Comparison of ENCODE assay signal across 11 mouse cellular contexts in genomic region chr17:73225442-73225841, GRCm38 (mm10).
DNase-seq lines count a peak whose midpoint lies in the region; ATAC-seq and TF ChIP-seq lines count a peak whose summit lies in the region.
"Had no signal": no experiment of that assay in that cellular context is flagged by ENCODE, and none has a peak within 500 bp of the region (broad histone marks: within the 10 kb centered on the region; RNA-seq: fewer than 3 reads in every experiment).

No protein-coding gene starts in this region.

- H3K4me3 ChIP-seq in liver, adult 2 months (ENCODE audit: insufficient read depth, low read depth, low read length) = no peak overlapping the region
- no peak overlapping the region for H3K4me3 ChIP-seq in liver, postnatal 0 days (ENCODE audit: low read depth, low read length)
- no peak overlapping the region for H3K4me3 ChIP-seq in forebrain, embryonic 11.5 days (ENCODE audit: low read depth, low read length)
- H3K4me3 ChIP-seq in hindbrain, embryonic 14.5 days (replicated peaks; ENCODE audit: low read length) = no peak overlapping the region
- H3K4me3 ChIP-seq in neural tube, embryonic 12.5 days = no peak overlapping the region
- H3K4me3 ChIP-seq: erythroblast, embryonic 14.5 days had no signal

- DNase-seq in liver, adult 2 months (ENCODE audit: extremely low read depth, low read depth, low spot score) = no peak
- no peak for DNase-seq in liver, postnatal 0 days
- no peak for DNase-seq in forebrain, embryonic 11.5 days (ENCODE audit: low spot score)
- peak; percentile 33 for DNase-seq in hindbrain, embryonic 14.5 days (ENCODE audit: low spot score)
- DNase-seq in spleen, postnatal 36 days (ENCODE audit: low spot score in 2 of 2) = no peak
- no peak for DNase-seq in urinary bladder, adult 18-20 months (ENCODE audit: low spot score in 2 of 2)
- DNase-seq: cerebellum, postnatal 10 days had no signal

- TF ChIP-seq POLR2A in liver, adult 2 months (IDR thresholded peaks at IDR 0.05; ENCODE audit: extremely low read depth, insufficient read depth, low read length) = no peak

- H3K36me3 ChIP-seq in liver, adult 2 months (ENCODE audit: control insufficient read depth, insufficient read depth, low read length) = no peaks in the 10 kb centered on the region
- no peaks in the 10 kb centered on the region for H3K36me3 ChIP-seq in liver, postnatal 0 days (replicated peaks; ENCODE audit: insufficient read depth, low read length)
- no peaks in the 10 kb centered on the region for H3K36me3 ChIP-seq in forebrain, embryonic 11.5 days (ENCODE audit: control insufficient read depth, insufficient read depth, low read length)
- no peaks in the 10 kb centered on the region for H3K36me3 ChIP-seq in hindbrain, embryonic 14.5 days (replicated peaks; ENCODE audit: control insufficient read depth, insufficient read depth)
- H3K36me3 ChIP-seq in neural tube, embryonic 12.5 days = no peaks in the 10 kb centered on the region

- no peak for ATAC-seq in liver, postnatal 0 days
- peak; percentile 53 for ATAC-seq in forebrain, embryonic 11.5 days (replicated peaks; ENCODE audit: low FRiP score)
- peak; percentile 57 for ATAC-seq in hindbrain, embryonic 14.5 days (ENCODE audit: low FRiP score)
- ATAC-seq in neural tube, embryonic 12.5 days (ENCODE audit: low FRiP score, low read depth) = 0 out of 2 replicates have a peak, but pooled peaks have one; percentile 15
- ATAC-seq in erythroblast, adult 5-6 weeks (replicated peaks; ENCODE audit: low FRiP score, poor library complexity, severe bottlenecking) = no peak

- no peaks in the 10 kb centered on the region for H3K79me2 ChIP-seq in liver, adult 2 months (ENCODE audit: control insufficient read depth, insufficient read depth, low read length)

- no peak overlapping the region for H3K9ac ChIP-seq in liver, adult 2 months (ENCODE audit: low read depth, low read length)
- H3K9ac ChIP-seq in liver, postnatal 0 days (replicated peaks) = no peak overlapping the region
- H3K9ac ChIP-seq in forebrain, embryonic 11.5 days (ENCODE audit: low read length) = no peak overlapping the region
- H3K9ac ChIP-seq in hindbrain, embryonic 14.5 days = no peak overlapping the region
- H3K9ac ChIP-seq in neural tube, embryonic 12.5 days = no peak overlapping the region

- no peak for TF ChIP-seq CTCF in liver, adult 2 months (IDR thresholded peaks at IDR 0.05; ENCODE audit: low read depth, low read length)
- TF ChIP-seq CTCF in liver, postnatal 0 days (IDR thresholded peaks at IDR 0.05; ENCODE audit: low read depth) = no peak

- no peaks in the 10 kb centered on the region for H3K27me3 ChIP-seq in liver, adult 2 months (ENCODE audit: control insufficient read depth, insufficient read depth, low read length)
- H3K27me3 ChIP-seq in liver, postnatal 0 days (ENCODE audit: insufficient read depth, low read length) = no peaks in the 10 kb centered on the region
- H3K27me3 ChIP-seq in forebrain, embryonic 11.5 days (ENCODE audit: control insufficient read depth, insufficient read depth, low read length) = no peaks in the 10 kb centered on the region
- no peaks in the 10 kb centered on the region for H3K27me3 ChIP-seq in hindbrain, embryonic 14.5 days (ENCODE audit: control insufficient read depth, insufficient read depth, low read length)
- no peaks in the 10 kb centered on the region for H3K27me3 ChIP-seq in neural tube, embryonic 12.5 days (replicated peaks)
- H3K27me3 ChIP-seq: CH12.LX had no signal

- H3K9me3 ChIP-seq in liver, postnatal 0 days (ENCODE audit: low read length) = no peaks in the 10 kb centered on the region
- no peaks in the 10 kb centered on the region for H3K9me3 ChIP-seq in forebrain, embryonic 11.5 days (ENCODE audit: control insufficient read depth, low read length)
- no peaks in the 10 kb centered on the region for H3K9me3 ChIP-seq in hindbrain, embryonic 14.5 days (ENCODE audit: control insufficient read depth, low read length)
- H3K9me3 ChIP-seq in neural tube, embryonic 12.5 days = no peaks in the 10 kb centered on the region

- H3K27ac ChIP-seq in liver, adult 2 months (replicated peaks; ENCODE audit: insufficient read depth, low read depth, low read length) = 0 out of 2 replicates have a peak overlapping the region, but pooled peaks have one; percentile 10
- H3K27ac ChIP-seq in liver, postnatal 0 days (ENCODE audit: low read depth) = no peak overlapping the region
- H3K27ac ChIP-seq in forebrain, embryonic 11.5 days (ENCODE audit: low read depth, low read length) = no peak overlapping the region
- peak overlapping the region; percentile 87 for H3K27ac ChIP-seq in hindbrain, embryonic 14.5 days
- H3K27ac ChIP-seq in neural tube, embryonic 12.5 days = peak overlapping the region; percentile 32; the same call in 1 of the 2 replicates

- TF ChIP-seq EP300 in liver, postnatal 0 days (IDR thresholded peaks at IDR 0.05; ENCODE audit: low read depth) = no peak

- no peak overlapping the region for H3K4me2 ChIP-seq in liver, postnatal 0 days (ENCODE audit: low read depth, low read length)
- no peak overlapping the region for H3K4me2 ChIP-seq in forebrain, embryonic 11.5 days (ENCODE audit: low read depth, low read length, severe bottlenecking)
- H3K4me2 ChIP-seq in hindbrain, embryonic 14.5 days (replicated peaks) = no peak overlapping the region
- no peak overlapping the region for H3K4me2 ChIP-seq in neural tube, embryonic 12.5 days (replicated peaks)

- H3K4me1 ChIP-seq in liver, adult 2 months (ENCODE audit: control insufficient read depth, insufficient read depth, low read length) = no peaks in the 10 kb centered on the region
- 0 out of 2 replicates have a peak, but pooled peaks cover 3% of the 10 kb centered on the region for H3K4me1 ChIP-seq in liver, postnatal 0 days (ENCODE audit: insufficient read depth)
- H3K4me1 ChIP-seq in forebrain, embryonic 11.5 days (replicated peaks; ENCODE audit: control insufficient read depth, insufficient read depth, low read length) = no peaks in the 10 kb centered on the region; the same call in 1 of the 2 replicates
- H3K4me1 ChIP-seq in hindbrain, embryonic 14.5 days (replicated peaks; ENCODE audit: control insufficient read depth, insufficient read depth, low read length) = peaks cover 41% of the 10 kb centered on the region
- H3K4me1 ChIP-seq in neural tube, embryonic 12.5 days = peaks cover 13% of the 10 kb centered on the region

Comparison
In these comparisons a context has a peak if more than half of its experiments do, and no peak if none do; other contexts are left out.
1. H3K27ac ChIP-seq: peak in liver, adult 2 months (single experiment), hindbrain, embryonic 14.5 days (single experiment) and neural tube, embryonic 12.5 days (single experiment); none in liver, postnatal 0 days (single experiment) and forebrain, embryonic 11.5 days (single experiment).
2. ATAC-seq: peak in forebrain, embryonic 11.5 days (single experiment), hindbrain, embryonic 14.5 days (single experiment) and neural tube, embryonic 12.5 days (single experiment); none in liver, postnatal 0 days (single experiment) and erythroblast, adult 5-6 weeks (single experiment).